Mouse (Mus musculus): ENCODE results near the gene Dhrs1.

The Dhrs1 gene

GRCm38 (mm10) chr14:55721076-55721475 is 24.4 kb downstream of the Dhrs1 start:
- DNase-seq, result peak; percentile 31

- peak; percentile 30 for DNase-seq
Observed at GRCm38 (mm10) chr14:55720666-55721065, 24.8 kb downstream of the Dhrs1 start.

- DNase-seq, result no peak
Observed at GRCm38 (mm10) chr14:55719737-55720136, 25.8 kb downstream of the Dhrs1 start.

- DNase-seq, result no peak
Observed at GRCm38 (mm10) chr14:55716884-55717283, 28.6 kb downstream of the Dhrs1 start.

- no peak for DNase-seq
Observed at GRCm38 (mm10) chr14:55716271-55716670, 29.2 kb downstream of the Dhrs1 start.

GRCm38 (mm10) chr14:55714893-55715292 is 30.6 kb downstream of the Dhrs1 start:
- DNase-seq, result no peak

- no peak for DNase-seq
Observed at GRCm38 (mm10) chr14:55713729-55714122, 31.8 kb downstream of the Dhrs1 start, which contains the start of gene Tgm1. Gene Tgm1 (minus strand): TSS chr14:55713926.

GRCm38 (mm10) chr14:55713007-55713728 is 32.3 kb downstream of the Dhrs1 start:
- DNase-seq, result no peak

- no peak for DNase-seq
Observed at GRCm38 (mm10) chr14:55711786-55712185, 33.7 kb downstream of the Dhrs1 start.

- DNase-seq, result no peak
Observed at GRCm38 (mm10) chr14:55709509-55709908, 36.0 kb downstream of the Dhrs1 start.

- DNase-seq, result no peak
Observed at GRCm38 (mm10) chr14:55707397-55707796, 38.1 kb downstream of the Dhrs1 start.

GRCm38 (mm10) chr14:55706051-55706600 is 39.4 kb downstream of the Dhrs1 start:
- DNase-seq, result no peak

- DNase-seq, result no peak
Observed at GRCm38 (mm10) chr14:55702761-55703160, 42.7 kb downstream of the Dhrs1 start.

GRCm38 (mm10) chr14:55701131-55701530 is 44.4 kb downstream of the Dhrs1 start:
- no peak for DNase-seq

GRCm38 (mm10) chr14:55697226-55697625 is 48.3 kb downstream of the Dhrs1 start:
- DNase-seq, result no peak

GRCm38 (mm10) chr14:55689433-55689832 is 56.1 kb downstream of the Dhrs1 start:
- DNase-seq, result no peak

All from cerebellum, adult 11-12 months (tissue).